Comparison of ENCODE assay signal across 8 mouse cellular contexts in genomic region chr19:7069781-7070763, GRCm38 (mm10). TPM values are rescaled to one million over a fixed set of nuclear protein-coding genes. Genes with fewer than 3 reads are reported as not detected.
DNase-seq lines count a peak whose midpoint lies in the region; ATAC-seq and TF ChIP-seq lines count a peak whose summit lies in the region.

No protein-coding gene starts in this region.

- peak overlapping the region; percentile 4; the same call in 1 of the 2 replicates for H3K4me3 ChIP-seq in heart, embryonic 16.5 days (ENCODE audit: low read length)
- H3K4me3 ChIP-seq in lung, embryonic 16.5 days (ENCODE audit: low read length) = peak overlapping the region; percentile 25
- no peak overlapping the region for H3K4me3 ChIP-seq in stomach, postnatal 0 days (ENCODE audit: low read depth, low read length)

- ATAC-seq in heart, embryonic 16.5 days (replicated peaks; ENCODE audit: extremely low read depth, insufficient read depth, low FRiP score) = 0 out of 2 replicates have a peak, but pooled peaks have one; percentile 21
- peak; percentile 86 for ATAC-seq in lung, embryonic 16.5 days (ENCODE audit: low read depth)
- ATAC-seq in stomach, postnatal 0 days (ENCODE audit: low FRiP score, low TSS enrichment) = no peak; the same call in 1 of the 2 replicates

- TF ChIP-seq EP300 in stomach, postnatal 0 days (optimal IDR thresholded peaks at IDR 0.05) = no peak

- TF ChIP-seq CTCF in stomach, postnatal 0 days (IDR thresholded peaks at IDR 0.05; ENCODE audit: low read depth) = no peak

- H3K4me1 ChIP-seq in heart, embryonic 16.5 days (ENCODE audit: control insufficient read depth, insufficient read depth, low read length) = peaks cover 24% of the 10 kb centered on the region
- H3K4me1 ChIP-seq in lung, embryonic 16.5 days (replicated peaks; ENCODE audit: control insufficient read depth, insufficient read depth, low read length) = peaks cover 30% of the 10 kb centered on the region
- H3K4me1 ChIP-seq in stomach, postnatal 0 days (replicated peaks; ENCODE audit: control insufficient read depth, insufficient read depth) = peaks cover 3% of the 10 kb centered on the region

- H3K4me2 ChIP-seq in heart, embryonic 16.5 days (ENCODE audit: low read depth, low read length) = peak overlapping the region; percentile 35
- H3K4me2 ChIP-seq in lung, embryonic 16.5 days (ENCODE audit: low read depth, low read length) = peak overlapping the region; percentile 47
- peak overlapping the region; percentile 48 for H3K4me2 ChIP-seq in stomach, postnatal 0 days (replicated peaks; ENCODE audit: low read depth)

- peak; percentile 33 for DNase-seq in urinary bladder, postnatal 25 days (ENCODE audit: low spot score)
- no peak for DNase-seq in urinary bladder, postnatal 4 days (ENCODE audit: low spot score in 2 of 2)
- DNase-seq in stomach, postnatal 0 days (ENCODE audit: low spot score) = peak; percentile 37
- no peak for DNase-seq in right cerebral cortex, adult 2 months (ENCODE audit: low spot score in 2 of 2)
- no peak for DNase-seq in urinary bladder, adult 2 months (ENCODE audit: low spot score)
- DNase-seq in spleen, postnatal 10 days (ENCODE audit: low spot score in 2 of 2) = no peak

- H3K36me3 ChIP-seq in heart, embryonic 16.5 days (ENCODE audit: control insufficient read depth, insufficient read depth) = no peaks in the 10 kb centered on the region
- H3K36me3 ChIP-seq in lung, embryonic 16.5 days (ENCODE audit: control insufficient read depth, insufficient read depth, low read length) = no peaks in the 10 kb centered on the region
- H3K36me3 ChIP-seq in stomach, postnatal 0 days (ENCODE audit: control insufficient read depth, insufficient read depth, low read length) = no peaks in the 10 kb centered on the region

- 25% methylated on average over 33 of the region's 35 CpGs for WGBS in heart, embryonic 16.5 days
- WGBS in lung, embryonic 16.5 days = 8% methylated on average over 32 of the region's 35 CpGs
- 16% methylated on average over 35 of the region's 35 CpGs for WGBS in stomach, postnatal 0 days

- peak overlapping the region; percentile 23 for H3K9ac ChIP-seq in heart, embryonic 16.5 days (ENCODE audit: low read length)
- peak overlapping the region; percentile 16 for H3K9ac ChIP-seq in lung, embryonic 16.5 days (ENCODE audit: low read length)
- peak overlapping the region; percentile 31; the same call in 1 of the 2 replicates for H3K9ac ChIP-seq in stomach, postnatal 0 days (ENCODE audit: low read length)

- no peaks in the 10 kb centered on the region for H3K9me3 ChIP-seq in heart, embryonic 16.5 days (replicated peaks; ENCODE audit: control insufficient read depth, low read length)
- H3K9me3 ChIP-seq in lung, embryonic 16.5 days (ENCODE audit: control insufficient read depth, low read length) = no peaks in the 10 kb centered on the region
- no peaks in the 10 kb centered on the region for H3K9me3 ChIP-seq in stomach, postnatal 0 days (ENCODE audit: control insufficient read depth, low read length)

- no peak overlapping the region for H3K27ac ChIP-seq in heart, embryonic 16.5 days (ENCODE audit: low read length)
- peak overlapping the region; percentile 50 for H3K27ac ChIP-seq in lung, embryonic 16.5 days (ENCODE audit: low read length)
- peak overlapping the region; percentile 24; the same call in 1 of the 2 replicates for H3K27ac ChIP-seq in stomach, postnatal 0 days (replicated peaks)

- no peaks in the 10 kb centered on the region for H3K27me3 ChIP-seq in heart, embryonic 16.5 days (ENCODE audit: control insufficient read depth, insufficient read depth, low read length)
- H3K27me3 ChIP-seq in lung, embryonic 16.5 days (ENCODE audit: control insufficient read depth, insufficient read depth, low read depth, low read length) = no peaks in the 10 kb centered on the region; the same call in 1 of the 2 replicates
- H3K27me3 ChIP-seq in stomach, postnatal 0 days (ENCODE audit: control insufficient read depth, insufficient read depth, low read length) = no peaks in the 10 kb centered on the region

RNA-seq across cellular contexts. Expression of gene Macrod1, which starts 13.5 kb away (rescaled TPM):
- polyA plus RNA-seq in heart, embryonic 16.5 days (2015; fragmentation: Nextera tagmentation; extraction: Ambion mirVana) = 61.0 and 64.3 TPM in 2 replicates
- 15.3 and 17.6 TPM in 2 replicates for polyA plus RNA-seq in lung, embryonic 16.5 days (2015; fragmentation: Nextera tagmentation; extraction: Ambion mirVana)
- 16.8 and 20.5 TPM in 2 replicates for polyA plus RNA-seq in stomach, postnatal 0 days (2015; fragmentation: Nextera tagmentation; extraction: Ambion mirVana)
- polyA plus RNA-seq in urinary bladder, adult 2 months (2012; rRNA removed) = 23.7 and 26.2 TPM in 2 replicates

RNA-seq across cellular contexts. Expression of gene Stip1, which starts 30.3 kb away (rescaled TPM):
- 195 and 202 TPM in 2 replicates for polyA plus RNA-seq in heart, embryonic 16.5 days (2015; fragmentation: Nextera tagmentation; extraction: Ambion mirVana)
- polyA plus RNA-seq in lung, embryonic 16.5 days (2015; fragmentation: Nextera tagmentation; extraction: Ambion mirVana) = 220 and 243 TPM in 2 replicates
- polyA plus RNA-seq in stomach, postnatal 0 days (2015; fragmentation: Nextera tagmentation; extraction: Ambion mirVana) = 67.9 and 69.7 TPM in 2 replicates
- polyA plus RNA-seq in urinary bladder, adult 2 months (2012; rRNA removed) = 82.9 and 85.9 TPM in 2 replicates

RNA-seq across cellular contexts. Expression of gene Flrt1, which starts 35.5 kb away (rescaled TPM):
- polyA plus RNA-seq in heart, embryonic 16.5 days (2015; fragmentation: Nextera tagmentation; extraction: Ambion mirVana) = 1.6 and 1.9 TPM in 2 replicates
- 0.99 and 1.1 TPM in 2 replicates for polyA plus RNA-seq in lung, embryonic 16.5 days (2015; fragmentation: Nextera tagmentation; extraction: Ambion mirVana)
- 1.1 and 1.6 TPM in 2 replicates for polyA plus RNA-seq in stomach, postnatal 0 days (2015; fragmentation: Nextera tagmentation; extraction: Ambion mirVana)
- 0.37 and 0.66 TPM in 2 replicates for polyA plus RNA-seq in urinary bladder, adult 2 months (2012; rRNA removed)

RNA-seq across cellular contexts. Expression of gene Fermt3, which starts 50.8 kb away (rescaled TPM):
- 14.3 and 24.7 TPM in 2 replicates for polyA plus RNA-seq in heart, embryonic 16.5 days (2015; fragmentation: Nextera tagmentation; extraction: Ambion mirVana)
- polyA plus RNA-seq in lung, embryonic 16.5 days (2015; fragmentation: Nextera tagmentation; extraction: Ambion mirVana) = 11.1 and 15.6 TPM in 2 replicates
- 7.6 and 8.1 TPM in 2 replicates for polyA plus RNA-seq in stomach, postnatal 0 days (2015; fragmentation: Nextera tagmentation; extraction: Ambion mirVana)
- 13.9 and 15.7 TPM in 2 replicates for polyA plus RNA-seq in urinary bladder, adult 2 months (2012; rRNA removed)

Comparison
In these comparisons a context has a peak if more than half of its experiments do, and no peak if none do; other contexts are left out.
1. DNase-seq: peak in urinary bladder, postnatal 25 days (single experiment) and stomach, postnatal 0 days (single experiment); none in urinary bladder, postnatal 4 days (0 of 2), right cerebral cortex, adult 2 months (0 of 2), urinary bladder, adult 2 months (single experiment) and spleen, postnatal 10 days (0 of 2).
2. Peak in every context shown above with its lines, with median percentiles within 50 percentile points of each other: H3K4me2 ChIP-seq and H3K9ac ChIP-seq.